Mouse (Mus musculus) right cerebral cortex, postnatal 25 days (tissue): ENCODE measurements around the gene 4933412E24Rik.

ENCODE experiments used
- DNase-seq: peaks from one replicate; pipeline ENCODE4 v3.0.0; 2022

The 4933412E24Rik gene

DNA sequence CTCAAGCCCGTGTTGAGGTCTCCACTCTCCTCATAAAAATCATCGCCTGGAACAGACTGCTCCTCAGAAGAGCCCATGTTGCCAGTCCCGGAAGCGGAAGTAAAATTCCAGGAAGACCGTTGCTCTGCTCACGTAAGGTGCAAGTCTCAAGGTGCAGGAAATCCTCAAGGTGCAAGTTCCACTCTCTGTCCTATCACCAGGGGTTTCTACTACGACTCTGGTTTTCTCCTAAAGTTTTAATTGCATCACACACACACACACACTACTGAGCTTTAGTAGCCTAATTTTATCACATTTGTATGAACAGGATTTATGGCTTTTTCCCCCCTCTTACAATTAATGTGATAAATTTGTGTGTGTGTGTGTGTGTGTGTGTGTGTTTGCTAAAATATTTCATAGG is at the start of gene 4933412E24Rik:
TSS of gene 4933412E24Rik (minus strand) at position 101 of the 400 bp plus-strand sequence.
- no peak for DNase-seq

DNA sequence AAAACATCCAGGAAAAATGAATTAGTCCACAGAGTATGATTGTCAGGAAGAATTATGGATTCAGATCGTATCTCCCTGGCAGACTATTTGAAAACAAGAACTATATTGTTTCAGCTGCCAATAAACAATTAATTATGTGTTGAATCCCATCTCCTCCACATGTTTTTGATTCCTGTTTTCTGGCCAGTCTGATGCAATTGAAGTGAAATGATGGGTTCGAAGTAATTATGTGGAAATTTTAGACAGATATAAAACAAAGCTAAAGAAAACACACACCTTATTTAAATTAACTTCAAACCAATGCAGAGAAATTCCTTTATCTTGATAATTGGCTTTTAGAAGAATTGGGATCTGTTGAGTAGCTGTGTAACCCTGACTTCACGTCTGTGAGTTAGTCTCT is 14.3 kb upstream of the 4933412E24Rik start:
- no peak for DNase-seq

DNA sequence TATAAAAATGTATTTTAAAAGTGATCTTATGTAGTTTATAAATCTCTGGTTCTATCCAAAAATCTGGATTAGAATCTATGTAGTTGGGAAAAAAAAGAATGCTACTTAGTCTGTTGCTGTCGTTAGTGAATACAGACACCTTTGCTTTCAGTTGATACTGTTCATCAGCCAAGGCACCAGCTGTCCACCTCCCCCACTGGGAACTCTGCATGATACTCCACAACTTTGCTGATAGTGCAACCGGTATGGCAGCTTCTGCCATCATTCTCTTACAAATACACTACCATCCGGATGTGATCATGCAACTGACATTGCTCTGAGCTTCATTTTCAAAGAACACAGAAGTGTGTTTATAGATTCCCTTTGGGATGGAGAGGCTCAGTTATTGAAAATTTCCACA is 4.8 kb upstream of the 4933412E24Rik start:
- DNase-seq, result no peak

DNA sequence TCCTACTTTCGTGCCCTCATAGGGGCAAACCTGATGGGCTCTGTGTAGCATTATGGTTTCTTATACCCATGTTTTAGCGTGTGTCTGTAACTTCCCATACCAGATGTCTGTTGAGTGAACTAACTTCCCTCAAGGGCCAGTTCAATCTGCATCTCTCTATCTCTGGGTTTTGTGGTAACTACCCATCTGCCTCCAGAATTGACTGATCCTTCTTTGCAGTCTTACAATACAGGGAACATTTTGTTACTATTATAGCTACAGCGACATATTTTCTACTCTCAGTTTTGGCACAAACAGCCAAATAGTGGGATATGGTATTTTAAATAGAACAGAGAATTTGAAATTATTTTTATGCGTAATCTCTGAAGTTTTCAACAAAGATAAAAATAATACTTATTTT is 6.2 kb downstream of the 4933412E24Rik start:
- DNase-seq, result no peak

DNA sequence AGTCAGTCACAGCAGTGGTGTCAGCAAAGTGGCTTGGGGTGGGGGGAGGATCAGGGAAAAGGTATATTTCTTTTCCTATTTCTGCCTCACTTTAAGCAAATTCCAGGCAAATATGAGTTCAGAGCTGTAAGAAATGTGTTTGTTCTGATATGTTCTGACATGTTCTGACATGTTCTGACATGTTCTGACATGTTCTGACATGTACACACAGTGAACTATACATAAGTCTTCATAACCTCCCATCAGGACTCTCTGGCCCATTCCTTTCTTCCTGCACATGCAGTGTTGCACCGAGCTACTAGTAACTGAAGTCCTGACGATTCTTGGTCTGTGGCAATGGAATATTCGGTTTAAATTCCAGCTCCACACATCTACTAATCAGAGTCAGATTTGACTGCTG is 6.8 kb downstream of the 4933412E24Rik start:
- DNase-seq, result no peak

DNA sequence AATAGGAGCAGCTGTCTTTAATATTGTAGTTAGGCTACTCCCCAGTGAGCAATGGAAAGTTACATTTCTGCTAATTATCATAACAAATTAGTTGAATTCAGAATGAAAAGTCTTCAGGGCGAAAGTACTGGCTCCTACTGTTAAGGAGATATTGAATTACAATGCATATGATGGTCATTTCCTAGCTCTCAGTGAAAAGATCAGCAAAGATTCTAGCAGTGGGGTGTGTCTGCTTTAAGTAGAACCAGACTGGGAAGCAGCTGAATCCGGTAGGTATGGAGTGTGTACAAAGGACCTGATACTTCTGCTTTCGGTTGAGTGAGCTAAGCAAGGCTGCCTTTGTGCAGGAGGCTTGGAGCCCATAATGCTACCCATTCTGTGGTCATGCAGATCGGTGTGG is 32.6 kb downstream of the 4933412E24Rik start:
- no peak for DNase-seq

DNA sequence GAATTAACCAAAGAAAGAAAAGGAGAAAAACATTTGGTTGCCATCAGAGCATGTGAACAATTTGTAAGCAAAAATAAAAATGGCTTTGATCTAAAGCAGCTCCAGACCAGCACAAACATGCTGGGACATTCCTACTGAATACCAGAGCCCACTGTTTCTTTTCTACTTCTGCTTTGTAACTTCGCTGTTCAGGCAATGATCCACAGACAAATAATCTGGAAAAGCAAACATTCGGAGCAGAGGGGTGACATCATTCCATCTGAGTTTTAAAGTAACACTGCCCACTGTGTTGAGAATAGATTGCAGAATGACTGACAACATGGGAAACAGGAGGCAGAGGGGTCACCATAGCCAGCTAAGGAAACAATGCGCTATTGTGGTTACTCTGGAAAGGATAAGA is 41.1 kb downstream of the 4933412E24Rik start:
- DNase-seq, result no peak

DNA sequence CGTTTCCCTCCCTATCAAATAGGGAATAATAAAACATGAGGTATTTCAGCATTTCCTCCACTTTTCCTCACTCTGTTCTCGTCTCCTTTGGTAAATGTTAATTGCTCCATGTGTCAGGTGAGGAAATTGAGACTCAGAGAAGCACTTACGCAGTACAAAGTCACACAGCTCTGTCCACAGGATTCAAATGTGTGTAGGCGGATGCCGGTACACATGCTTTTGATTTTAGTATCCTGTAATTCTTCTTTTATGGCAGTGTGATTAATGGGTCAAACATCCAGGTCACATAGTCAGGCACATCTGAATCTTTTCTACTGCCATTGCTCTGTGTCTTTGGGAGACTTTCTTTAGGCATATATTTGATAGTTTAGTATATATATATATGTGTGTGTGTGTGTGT is 41.8 kb downstream of the 4933412E24Rik start:
- DNase-seq, result no peak

DNA sequence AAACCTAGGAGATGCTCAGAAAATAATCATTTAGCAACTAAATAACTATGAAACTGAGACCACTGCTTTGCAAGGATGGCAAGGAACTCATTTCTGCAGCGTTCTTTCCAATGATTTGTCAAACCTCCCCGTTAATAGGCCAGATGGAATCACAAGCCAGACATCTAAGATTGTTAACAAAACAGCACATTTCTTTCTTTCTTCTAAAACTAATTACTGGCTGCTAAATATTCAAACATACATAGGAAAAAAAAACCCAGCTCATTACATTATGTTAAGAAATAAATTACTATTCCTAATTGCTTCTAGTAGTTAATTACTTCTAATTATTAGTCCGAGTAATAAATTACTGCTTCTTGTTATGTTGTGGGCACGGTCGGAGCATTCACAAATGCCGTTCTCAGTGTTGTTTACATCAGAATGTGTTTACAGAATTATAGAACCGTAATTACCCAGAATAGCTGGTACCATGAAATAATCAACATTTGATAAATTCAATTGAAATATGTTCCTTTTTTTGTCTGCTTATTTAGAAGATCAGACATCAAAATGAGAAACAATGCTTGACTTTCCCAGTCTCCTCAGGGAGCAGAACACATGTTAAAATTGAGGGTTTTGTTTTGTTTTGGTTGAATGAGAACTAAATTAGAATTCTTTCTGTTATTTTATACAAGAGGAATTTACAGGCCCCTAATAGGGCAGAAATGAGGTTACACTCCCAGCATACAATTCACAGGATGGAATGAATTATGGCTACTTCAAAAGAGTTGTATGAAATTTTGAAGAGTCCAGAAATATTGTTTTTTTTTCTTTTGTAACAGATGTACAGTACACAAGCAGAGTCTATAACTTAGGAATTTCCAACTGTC is 42.5 kb downstream of the 4933412E24Rik start:
- no peak for DNase-seq
